Mouse (Mus musculus): ENCODE results near the gene Mbtd1.

Gene Mbtd1

DNA sequence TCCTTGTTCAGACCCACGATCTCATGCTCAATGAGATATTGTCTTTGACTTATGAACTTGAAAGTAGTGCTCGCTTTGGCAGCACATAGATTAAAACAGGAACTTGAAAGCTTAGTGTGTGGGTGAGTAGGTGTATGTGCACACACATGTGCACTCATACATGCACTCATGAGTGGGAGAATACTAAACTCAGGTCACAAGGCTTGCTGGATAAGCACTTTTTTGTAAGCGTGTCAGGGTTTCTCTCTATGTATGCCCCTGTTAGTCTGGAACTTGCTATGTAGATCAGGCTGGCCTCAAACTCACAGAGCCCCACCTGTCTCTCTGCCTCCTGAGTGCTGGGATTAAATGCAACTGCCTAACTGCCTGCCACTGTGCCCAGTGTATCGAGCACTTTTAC is 101.4 kb downstream of the Mbtd1 start:
- DNase-seq (ENCODE audit: low read depth in 1 of 2, low spot score in 2 of 2), result no peak

DNA sequence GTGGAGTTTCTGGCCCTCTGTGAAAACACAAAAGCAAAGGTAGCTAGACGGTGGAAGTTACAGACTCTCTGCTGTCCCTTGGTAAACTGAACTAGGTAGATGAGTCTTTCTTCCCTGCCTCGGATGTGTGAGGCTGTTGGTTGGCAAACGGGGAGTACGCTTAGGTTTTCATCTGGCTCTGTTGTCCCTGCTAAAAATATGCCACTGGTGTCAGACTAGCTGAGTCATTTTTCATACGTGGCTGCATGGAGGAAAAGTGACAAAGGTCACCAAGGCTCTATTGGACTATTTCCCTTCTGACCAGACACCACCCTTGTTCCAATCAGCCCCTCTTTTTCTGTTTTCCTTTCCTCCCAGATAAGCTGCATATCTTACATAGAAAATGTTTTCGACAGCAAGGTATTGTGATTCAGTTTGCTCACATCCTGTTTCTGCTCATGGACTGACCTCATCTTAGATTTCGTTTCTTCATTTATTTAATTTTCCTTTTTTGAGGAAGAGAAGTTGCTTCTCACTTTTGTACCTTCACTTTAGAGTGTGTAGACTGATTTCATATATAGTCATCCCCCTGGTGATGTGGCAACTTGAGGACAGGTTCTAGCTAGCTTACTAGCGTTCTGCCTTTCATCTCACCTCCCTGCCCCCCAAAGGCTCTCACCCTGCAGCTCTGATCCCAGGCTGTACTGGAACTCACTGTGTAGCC is 102.1 kb downstream of the Mbtd1 start:
- peak in 1 of 2 experiments; percentile 19 for DNase-seq (ENCODE audit: low read depth in 1 of 2, low spot score in 2 of 2)

DNA sequence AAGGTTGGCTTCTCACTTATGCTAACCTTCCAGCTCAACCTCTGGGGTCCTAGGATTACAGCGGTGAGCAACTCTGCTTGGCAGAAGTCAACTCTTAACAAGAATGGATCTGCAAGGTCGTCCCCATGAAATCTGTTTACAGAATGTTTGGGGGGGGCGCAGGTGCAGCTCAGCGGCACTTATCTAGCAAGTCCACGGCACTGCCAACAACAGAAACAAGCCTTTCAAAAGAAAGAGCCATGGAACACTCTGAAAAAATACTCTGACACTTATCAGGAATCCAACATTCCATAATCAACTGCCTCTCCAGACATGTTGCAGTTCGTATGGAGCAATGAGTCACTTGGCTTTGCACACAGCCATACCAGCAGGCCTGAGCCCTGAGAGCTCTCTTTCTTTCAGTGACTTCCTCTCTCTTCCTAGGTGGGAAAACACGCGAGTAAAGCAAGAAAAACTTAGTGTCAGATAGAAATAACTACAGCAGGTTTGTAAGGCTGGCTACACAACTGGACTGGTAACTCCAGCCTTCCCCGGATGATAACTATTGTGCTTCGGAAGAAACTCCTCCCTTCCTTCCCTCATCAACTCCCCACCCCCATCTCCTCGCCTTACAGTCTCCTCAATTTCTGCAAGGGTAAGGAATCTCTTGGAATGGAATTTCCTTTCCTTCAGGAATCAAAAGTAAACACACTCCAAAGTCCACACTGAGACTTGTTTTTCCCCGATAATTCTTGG is 102.8 kb downstream of the Mbtd1 start:
- DNase-seq (ENCODE audit: low read depth in 1 of 2, low spot score in 2 of 2), result no peak

DNA sequence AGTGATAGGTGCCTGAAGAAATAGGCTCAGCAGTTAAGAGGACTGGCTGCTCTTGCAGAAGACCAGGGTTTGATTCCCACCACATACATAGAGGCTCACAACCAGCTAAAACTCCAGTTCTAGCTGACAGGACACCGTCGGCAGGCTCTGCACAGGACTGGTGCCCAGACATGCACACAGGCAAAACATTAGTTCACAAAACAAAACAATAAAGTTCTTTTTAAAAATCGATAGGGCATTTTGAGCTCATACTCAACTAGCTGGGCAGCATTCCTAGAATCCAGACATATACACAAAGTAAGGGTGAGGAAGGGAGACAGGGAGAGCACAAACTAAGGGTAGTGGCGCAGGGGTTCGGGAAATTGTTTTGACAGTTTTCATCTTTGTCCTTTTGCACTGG is 108.9 kb downstream of the Mbtd1 start:
- DNase-seq (ENCODE audit: low read depth in 1 of 2, low spot score in 2 of 2), result peak in 1 of 2 experiments; percentile 4

DNA sequence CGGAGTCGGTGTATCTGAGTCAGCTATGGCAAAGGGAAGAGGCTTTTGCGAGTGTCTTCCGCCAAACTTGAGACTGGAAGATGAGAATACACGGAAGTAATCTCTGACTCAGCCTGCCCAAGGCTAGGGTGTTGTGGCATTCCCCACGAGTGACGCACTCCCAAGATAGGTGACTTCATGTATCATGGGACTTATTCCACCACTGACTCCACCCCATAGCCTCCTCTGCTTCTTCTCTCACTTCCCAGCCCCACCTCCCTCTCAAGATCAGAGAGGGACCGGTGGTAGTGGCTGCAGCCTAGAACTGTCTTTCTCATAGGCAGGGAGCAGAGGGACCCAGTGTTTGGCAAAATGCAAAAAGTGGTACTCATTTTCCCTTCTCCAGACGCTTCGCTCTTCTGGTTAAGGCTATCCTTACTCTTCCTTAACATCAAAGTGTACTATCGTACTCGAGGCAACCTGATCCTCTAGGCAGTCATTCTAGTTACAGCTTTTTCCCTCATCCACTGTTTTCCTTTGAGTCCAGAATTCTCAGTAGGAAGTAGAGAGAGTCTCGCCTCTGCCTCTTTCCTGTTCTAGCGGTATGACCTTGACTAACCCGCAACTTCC is 109.6 kb downstream of the Mbtd1 start:
- peak; percentile 85 for DNase-seq (ENCODE audit: low read depth in 1 of 2, low spot score in 2 of 2)

DNA sequence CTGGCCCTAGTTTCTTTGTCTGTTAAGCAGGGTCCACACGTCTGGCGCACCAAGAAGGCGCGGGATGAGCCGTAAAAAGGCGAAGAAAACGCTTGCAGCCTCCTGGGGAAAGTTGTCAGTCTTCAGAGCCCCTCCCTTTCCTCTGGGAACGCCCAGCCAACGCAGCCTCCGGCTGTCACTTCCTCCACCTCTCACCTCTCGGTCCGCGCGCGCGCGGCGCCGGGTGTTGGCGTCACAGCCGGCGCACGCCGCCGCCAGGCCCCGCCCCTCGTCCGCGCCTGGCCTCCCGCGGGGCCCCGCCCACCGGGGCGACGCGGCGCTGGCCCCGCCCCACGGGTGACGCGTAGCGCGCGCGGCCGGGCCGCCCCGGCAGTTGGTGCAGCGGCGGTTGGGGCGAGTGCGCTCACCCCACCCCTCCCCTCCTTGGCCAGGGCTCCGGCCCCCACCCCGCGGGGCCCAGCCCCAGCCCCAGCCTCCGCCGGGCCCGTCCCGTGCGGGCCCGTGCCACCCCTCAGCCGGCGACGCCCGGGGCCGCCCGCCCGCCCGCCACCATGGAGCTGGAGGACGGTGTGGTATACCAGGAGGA is 110.2 kb downstream of the Mbtd1 start, which contains the start of gene Spag9:
Gene Spag9, plus strand, starts transcription at position 372 of the 586 bp plus-strand sequence.
- DNase-seq (ENCODE audit: low read depth in 1 of 2, low spot score in 2 of 2), result peak; percentile 88 to 92
